ENCODE assay signal across 36 mouse cellular contexts in genomic region chr5:97410190-97410589, GRCm38 (mm10). TPM values are rescaled to one million over a fixed set of nuclear protein-coding genes. Genes with fewer than 3 reads are reported as not detected.
DNase-seq lines count a peak whose midpoint lies in the region; ATAC-seq and TF ChIP-seq lines count a peak whose summit lies in the region.
"Had no signal": no experiment of that assay in that cellular context is flagged by ENCODE, and none has a peak within 500 bp of the region (broad histone marks: within the 10 kb centered on the region; RNA-seq: fewer than 3 reads in every experiment).

No protein-coding gene starts in this region.

- H3K9me3 ChIP-seq in forebrain, embryonic 16.5 days (ENCODE audit: control insufficient read depth, low read length), result no peaks in the 10 kb centered on the region
- H3K9me3 ChIP-seq in forebrain, embryonic 11.5 days (ENCODE audit: control insufficient read depth, low read length), result no peaks in the 10 kb centered on the region
- H3K9me3 ChIP-seq in midbrain, embryonic 13.5 days, result no peaks in the 10 kb centered on the region
- H3K9me3 ChIP-seq in midbrain, embryonic 16.5 days (replicated peaks; ENCODE audit: control insufficient read depth, low read length, poor library complexity, severe bottlenecking), result no peaks in the 10 kb centered on the region
- H3K9me3 ChIP-seq in hindbrain, postnatal 0 days (ENCODE audit: low read length), result no peaks in the 10 kb centered on the region
- H3K9me3 ChIP-seq: limb, embryonic 13.5 days; lung, embryonic 15.5 days; midbrain, embryonic 10.5 days had no signal

- TF ChIP-seq CTCF in brain, embryonic 14.5 days (IDR thresholded peaks at IDR 0.05; ENCODE audit: borderline replicate concordance, extremely low read depth, insufficient read depth, insufficient read length), result no peak
- no peak for TF ChIP-seq CTCF in hindbrain, postnatal 0 days (IDR thresholded peaks at IDR 0.05; ENCODE audit: low read depth)

- no peak for DNase-seq in forebrain, embryonic 11.5 days (ENCODE audit: low spot score)
- peak; percentile 73 for DNase-seq in brain, embryonic 14.5 days (ENCODE audit: low read depth)
- DNase-seq in hindbrain, postnatal 0 days (ENCODE audit: low spot score), result peak; percentile 20
- DNase-seq in left cerebral cortex, adult 9 months (ENCODE audit: low spot score in 2 of 2), result no peak
- DNase-seq: adrenal gland, postnatal 14 days; cerebellum, adult 18-20 months; cerebellum, postnatal 14 days; gastrocnemius, adult 2 months; gastrocnemius, postnatal 36 days; heart, adult 18-20 months; heart, postnatal 4 days; kidney, adult 11 months; kidney, postnatal 14 days; thymus, adult 2 months; thymus, postnatal 36 days had no signal

- no peaks in the 10 kb centered on the region for H3K36me3 ChIP-seq in forebrain, embryonic 16.5 days (ENCODE audit: control insufficient read depth, insufficient read depth)
- no peaks in the 10 kb centered on the region for H3K36me3 ChIP-seq in forebrain, embryonic 11.5 days (ENCODE audit: control insufficient read depth, insufficient read depth, low read length)
- no peaks in the 10 kb centered on the region for H3K36me3 ChIP-seq in midbrain, embryonic 13.5 days
- no peaks in the 10 kb centered on the region for H3K36me3 ChIP-seq in midbrain, embryonic 16.5 days (ENCODE audit: control insufficient read depth, insufficient read depth, low read length)
- no peaks in the 10 kb centered on the region for H3K36me3 ChIP-seq in hindbrain, postnatal 0 days (ENCODE audit: insufficient read depth, low read length)
- H3K36me3 ChIP-seq: limb, embryonic 13.5 days; lung, embryonic 15.5 days; midbrain, embryonic 10.5 days had no signal

- ATAC-seq in forebrain, embryonic 16.5 days, result no peak
- no peak for ATAC-seq in forebrain, embryonic 11.5 days (replicated peaks; ENCODE audit: low FRiP score)
- no peak for ATAC-seq in midbrain, embryonic 13.5 days
- ATAC-seq in midbrain, embryonic 16.5 days, result no peak
- ATAC-seq in hindbrain, postnatal 0 days, result no peak
- ATAC-seq: CD4-positive, CD25-positive, alpha-beta regulatory T cell, adult 4 months; inflammation-experienced regulatory T-cells, adult 6 months had no signal

- no peak overlapping the region for H3K4me3 ChIP-seq in forebrain, embryonic 16.5 days (replicated peaks; ENCODE audit: low read length)
- H3K4me3 ChIP-seq in forebrain, embryonic 11.5 days (ENCODE audit: low read depth, low read length), result no peak overlapping the region
- H3K4me3 ChIP-seq in midbrain, embryonic 13.5 days (replicated peaks), result no peak overlapping the region
- H3K4me3 ChIP-seq in midbrain, embryonic 16.5 days (ENCODE audit: low read depth, low read length), result no peak overlapping the region
- no peak overlapping the region for H3K4me3 ChIP-seq in hindbrain, postnatal 0 days (ENCODE audit: low read length)
- H3K4me3 ChIP-seq: erythroblast, embryonic 14.5 days; gastrocnemius, adult 2 months; left cerebral cortex, adult 2 months; limb, embryonic 13.5 days; lung, embryonic 15.5 days; midbrain, embryonic 10.5 days had no signal

- WGBS in forebrain, embryonic 16.5 days, result 36% methylated on average over 6 of the region's 6 CpGs
- WGBS in forebrain, embryonic 11.5 days, result 75% methylated on average over 6 of the region's 6 CpGs
- WGBS in midbrain, embryonic 13.5 days, result 53% methylated on average over 6 of the region's 6 CpGs
- WGBS in midbrain, embryonic 16.5 days, result 37% methylated on average over 6 of the region's 6 CpGs
- WGBS in hindbrain, postnatal 0 days, result 46% methylated on average over 6 of the region's 6 CpGs

- H3K27me3 ChIP-seq in forebrain, embryonic 16.5 days (replicated peaks; ENCODE audit: control insufficient read depth, insufficient read depth, low read length), result no peaks in the 10 kb centered on the region
- H3K27me3 ChIP-seq in forebrain, embryonic 11.5 days (ENCODE audit: control insufficient read depth, insufficient read depth, low read length), result no peaks in the 10 kb centered on the region
- H3K27me3 ChIP-seq in midbrain, embryonic 13.5 days, result no peaks in the 10 kb centered on the region
- no peaks in the 10 kb centered on the region for H3K27me3 ChIP-seq in midbrain, embryonic 16.5 days (ENCODE audit: control insufficient read depth, insufficient read depth, low read depth, low read length)
- H3K27me3 ChIP-seq in hindbrain, postnatal 0 days (ENCODE audit: insufficient read depth, low read length), result no peaks in the 10 kb centered on the region
- H3K27me3 ChIP-seq: limb, embryonic 13.5 days; lung, embryonic 15.5 days had no signal

- no peak overlapping the region for H3K9ac ChIP-seq in forebrain, embryonic 16.5 days (replicated peaks; ENCODE audit: low read depth, low read length)
- H3K9ac ChIP-seq in forebrain, embryonic 11.5 days (ENCODE audit: low read length), result no peak overlapping the region
- no peak overlapping the region for H3K9ac ChIP-seq in midbrain, embryonic 13.5 days (replicated peaks)
- H3K9ac ChIP-seq in midbrain, embryonic 16.5 days (ENCODE audit: low read depth, low read length), result no peak overlapping the region
- H3K9ac ChIP-seq in hindbrain, postnatal 0 days (replicated peaks; ENCODE audit: low read length), result no peak overlapping the region
- H3K9ac ChIP-seq: limb, embryonic 13.5 days; lung, embryonic 15.5 days had no signal

- H3K4me2 ChIP-seq in forebrain, embryonic 16.5 days (ENCODE audit: low read length), result no peak overlapping the region
- no peak overlapping the region for H3K4me2 ChIP-seq in forebrain, embryonic 11.5 days (ENCODE audit: low read depth, low read length, severe bottlenecking)
- no peak overlapping the region for H3K4me2 ChIP-seq in midbrain, embryonic 13.5 days (replicated peaks)
- no peak overlapping the region for H3K4me2 ChIP-seq in midbrain, embryonic 16.5 days (ENCODE audit: low read length)
- H3K4me2 ChIP-seq in hindbrain, postnatal 0 days (ENCODE audit: low read depth, low read length), result no peak overlapping the region
- H3K4me2 ChIP-seq: heart, embryonic 11.5 days; limb, embryonic 13.5 days; liver, embryonic 11.5 days; lung, embryonic 15.5 days had no signal

- TF ChIP-seq POLR2A in brain, embryonic 14.5 days (IDR thresholded peaks at IDR 0.05; ENCODE audit: borderline replicate concordance, extremely low read depth, insufficient read depth, insufficient read length, poor library complexity, severe bottlenecking), result no peak

- peaks cover 21% of the 10 kb centered on the region for H3K4me1 ChIP-seq in forebrain, embryonic 16.5 days (replicated peaks; ENCODE audit: control insufficient read depth, insufficient read depth, low read length)
- H3K4me1 ChIP-seq in forebrain, embryonic 11.5 days (replicated peaks; ENCODE audit: control insufficient read depth, insufficient read depth, low read length), result no peaks in the 10 kb centered on the region
- peaks cover 11% of the 10 kb centered on the region for H3K4me1 ChIP-seq in midbrain, embryonic 13.5 days (replicated peaks)
- H3K4me1 ChIP-seq in midbrain, embryonic 16.5 days (ENCODE audit: control insufficient read depth, insufficient read depth, low read length), result 0 out of 2 replicates have a peak, but pooled peaks cover 4% of the 10 kb centered on the region
- H3K4me1 ChIP-seq in hindbrain, postnatal 0 days (ENCODE audit: insufficient read depth, low read length), result no peaks in the 10 kb centered on the region; the same call in 1 of the 2 replicates
- H3K4me1 ChIP-seq: limb, embryonic 13.5 days; lung, embryonic 15.5 days; midbrain, embryonic 10.5 days had no signal

- peak overlapping the region; percentile 42 for H3K27ac ChIP-seq in forebrain, embryonic 16.5 days (ENCODE audit: low read length)
- H3K27ac ChIP-seq in forebrain, embryonic 11.5 days (ENCODE audit: low read depth, low read length), result no peak overlapping the region
- H3K27ac ChIP-seq in midbrain, embryonic 13.5 days, result peak overlapping the region; percentile 58
- no peak overlapping the region for H3K27ac ChIP-seq in midbrain, embryonic 16.5 days (ENCODE audit: low read length)
- no peak overlapping the region for H3K27ac ChIP-seq in hindbrain, postnatal 0 days
- H3K27ac ChIP-seq: gastrocnemius, adult 2 months; left cerebral cortex, adult 2 months; limb, embryonic 13.5 days; lung, embryonic 15.5 days; midbrain, embryonic 10.5 days had no signal

RNA-seq across cellular contexts. Expression of gene Naa11, which starts 18.0 kb away (rescaled TPM):
- 0.06 and 0.08 TPM in 2 replicates for polyA plus RNA-seq in forebrain, embryonic 16.5 days (2015; fragmentation: Nextera tagmentation; extraction: Ambion mirVana)
- polyA plus RNA-seq in forebrain, embryonic 11.5 days (2014; fragmentation: Nextera tagmentation; extraction: Ambion mirVana), result not detected in 2 replicates
- 0.05 and 0.12 TPM in 2 replicates for polyA plus RNA-seq in midbrain, embryonic 13.5 days (2015; fragmentation: Nextera tagmentation; extraction: Ambion mirVana)
- 0.05 and 0.11 TPM in 2 replicates for polyA plus RNA-seq in midbrain, embryonic 16.5 days (2015; fragmentation: Nextera tagmentation; extraction: Ambion mirVana)
- polyA plus RNA-seq in brain, embryonic 14.5 days (2012; rRNA removed), result not detected in 2 replicates
- total RNA-seq in hindbrain, postnatal 0 days (2014; rRNA removed), result not detected in 2 replicates
- 0.05 TPM in 1 of 2 replicates, not detected in the other for polyA plus RNA-seq in hindbrain, postnatal 0 days (2015; fragmentation: Nextera tagmentation; extraction: Ambion mirVana)
- total RNA-seq: adrenal gland, postnatal 14 days; gastrocnemius, adult 2 months; gastrocnemius, postnatal 36 days; heart, adult 18-20 months; heart, postnatal 4 days; layer of hippocampus, postnatal 14 days; left cerebral cortex, postnatal 36 days; megakaryocyte progenitor cell, adult 5-6 weeks had no signal
- polyA plus RNA-seq: CD4-positive, CD25-positive, alpha-beta regulatory T cell, adult 4 months; embryonic facial prominence, embryonic 14.5 days; erythroblast, embryonic 14.5 days; heart, embryonic 11.5 days; inflammation-experienced regulatory T-cells, adult 6 months; kidney, embryonic 14.5 days; limb, embryonic 13.5 days; liver, embryonic 11.5 days; liver, embryonic 16.5 days; midbrain, embryonic 10.5 days; neural tube, embryonic 11.5 days; thymus, adult 2 months had no signal

RNA-seq across cellular contexts. Expression of gene Gk2, which starts 46.6 kb away (rescaled TPM):
- 0.12 TPM in 1 of 2 replicates, not detected in the other for polyA plus RNA-seq in forebrain, embryonic 16.5 days (2015; fragmentation: Nextera tagmentation; extraction: Ambion mirVana)
- not detected in 2 replicates for polyA plus RNA-seq in forebrain, embryonic 11.5 days (2014; fragmentation: Nextera tagmentation; extraction: Ambion mirVana)
- 0.10 TPM in 1 of 2 replicates, not detected in the other for polyA plus RNA-seq in midbrain, embryonic 13.5 days (2015; fragmentation: Nextera tagmentation; extraction: Ambion mirVana)
- polyA plus RNA-seq in midbrain, embryonic 16.5 days (2015; fragmentation: Nextera tagmentation; extraction: Ambion mirVana), result not detected in 2 replicates
- polyA plus RNA-seq in brain, embryonic 14.5 days (2012; rRNA removed), result not detected in 2 replicates
- not detected in 2 replicates for total RNA-seq in hindbrain, postnatal 0 days (2014; rRNA removed)
- not detected in 2 replicates for polyA plus RNA-seq in hindbrain, postnatal 0 days (2015; fragmentation: Nextera tagmentation; extraction: Ambion mirVana)
- total RNA-seq: adrenal gland, postnatal 14 days; gastrocnemius, adult 2 months; gastrocnemius, postnatal 36 days; heart, adult 18-20 months; heart, postnatal 4 days; layer of hippocampus, postnatal 14 days; left cerebral cortex, adult 2 months; left cerebral cortex, postnatal 36 days; megakaryocyte progenitor cell, adult 5-6 weeks had no signal
- polyA plus RNA-seq: cortical plate, adult 2 months; embryonic facial prominence, embryonic 14.5 days; erythroblast, embryonic 14.5 days; heart, embryonic 11.5 days; heart, embryonic 16.5 days; kidney, embryonic 14.5 days; limb, embryonic 13.5 days; liver, embryonic 11.5 days; liver, embryonic 16.5 days; lung, embryonic 15.5 days; midbrain, embryonic 10.5 days; neural tube, embryonic 11.5 days had no signal

Comparison
In these comparisons a context has a peak if more than half of its experiments do, and no peak if none do; other contexts are left out.
1. H3K27ac ChIP-seq: peak in forebrain, embryonic 16.5 days (single experiment) and midbrain, embryonic 13.5 days (single experiment); none in forebrain, embryonic 11.5 days (single experiment), midbrain, embryonic 16.5 days (single experiment) and hindbrain, postnatal 0 days (single experiment).
2. DNase-seq: peak in brain, embryonic 14.5 days (single experiment) and hindbrain, postnatal 0 days (single experiment); none in forebrain, embryonic 11.5 days (single experiment) and left cerebral cortex, adult 9 months (0 of 2).